In genomic region chr5:72769841-72770240, GRCm38 (mm10) we compare ENCODE assay signal across 16 mouse cellular contexts.
"Had no signal": no experiment of that assay in that cellular context is flagged by ENCODE, and none has a peak within 500 bp of the region (broad histone marks: within the 10 kb centered on the region; RNA-seq: fewer than 3 reads in every experiment).

No protein-coding gene starts in this region.

- H3K27ac ChIP-seq: neural tube, embryonic 12.5 days; neural tube, embryonic 13.5 days; stomach, embryonic 15.5 days; stomach, postnatal 0 days had no signal

- H3K9me3 ChIP-seq: neural tube, embryonic 12.5 days; neural tube, embryonic 13.5 days; stomach, embryonic 15.5 days had no signal

- H3K4me3 ChIP-seq: neural tube, embryonic 12.5 days; neural tube, embryonic 13.5 days; stomach, embryonic 15.5 days had no signal

- H3K4me1 ChIP-seq: neural tube, embryonic 12.5 days; stomach, embryonic 15.5 days had no signal

- H3K36me3 ChIP-seq: neural tube, embryonic 12.5 days; neural tube, embryonic 13.5 days; stomach, embryonic 15.5 days had no signal

- H3K4me2 ChIP-seq: neural tube, embryonic 12.5 days; neural tube, embryonic 13.5 days; stomach, embryonic 15.5 days had no signal

- H3K27me3 ChIP-seq: neural tube, embryonic 12.5 days; neural tube, embryonic 13.5 days; stomach, embryonic 15.5 days had no signal

- H3K9ac ChIP-seq: neural tube, embryonic 12.5 days; neural tube, embryonic 13.5 days; stomach, embryonic 15.5 days had no signal

- DNase-seq: retina, postnatal 1 day; right cerebral cortex, adult 18-20 months; right cerebral cortex, postnatal 14 days; right cerebral cortex, postnatal 25 days; right cerebral cortex, postnatal 4 days; spleen, adult 18-20 months; thymus, adult 18-20 months; thymus, adult 2 months; thymus, postnatal 14 days; thymus, postnatal 25 days; thymus, postnatal 36 days; thymus, postnatal 4 days had no signal
